Mouse (Mus musculus): ENCODE measurements around the gene Pakap.

DNA sequence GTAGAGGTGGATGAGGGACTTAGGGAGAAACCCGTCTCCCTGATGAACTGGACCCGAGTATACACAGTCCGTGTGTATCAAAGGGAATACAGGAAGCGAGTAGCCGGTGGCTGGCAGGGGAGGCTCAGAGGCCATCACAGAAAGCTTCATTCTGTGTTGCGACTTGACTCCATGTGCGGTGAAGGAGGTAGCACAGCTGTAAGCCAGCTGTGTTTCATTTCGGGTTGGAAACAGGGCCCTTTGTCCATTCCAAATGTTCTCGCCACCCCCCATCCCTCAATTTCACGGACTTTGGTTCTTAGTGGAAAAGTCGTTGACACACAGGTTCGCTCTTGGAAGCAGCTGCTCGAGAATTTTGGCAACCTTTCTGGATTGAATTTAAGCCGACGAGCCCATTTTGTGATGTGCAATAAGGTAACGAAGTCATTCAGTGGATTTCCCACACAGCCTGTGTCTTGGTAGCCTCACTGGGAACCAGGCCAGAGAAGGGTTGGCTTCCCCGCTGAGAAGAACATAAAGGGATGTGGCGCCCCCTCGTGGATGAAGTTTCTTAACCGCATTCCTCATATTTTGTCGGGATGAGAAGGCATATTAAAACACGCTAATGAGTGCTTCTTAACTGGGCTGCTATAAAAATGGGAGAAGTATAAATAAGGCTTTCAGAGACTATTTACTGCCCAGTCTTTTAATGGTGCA lies 39.4 kb downstream of the Pakap start:
- TF ChIP-seq CTCF (IDR thresholded peaks at IDR 0.05; ENCODE audit: borderline replicate concordance, insufficient read depth, low read depth, low read length) (peak; percentile 78), POLR2A (IDR thresholded peaks at IDR 0.05; ENCODE audit: borderline replicate concordance, insufficient read depth, low read length) (no peak)

Data from cerebellum, adult 2 months (tissue).